Comparison of ENCODE assay signal across 8 mouse cellular contexts in the genomic region with DNA sequence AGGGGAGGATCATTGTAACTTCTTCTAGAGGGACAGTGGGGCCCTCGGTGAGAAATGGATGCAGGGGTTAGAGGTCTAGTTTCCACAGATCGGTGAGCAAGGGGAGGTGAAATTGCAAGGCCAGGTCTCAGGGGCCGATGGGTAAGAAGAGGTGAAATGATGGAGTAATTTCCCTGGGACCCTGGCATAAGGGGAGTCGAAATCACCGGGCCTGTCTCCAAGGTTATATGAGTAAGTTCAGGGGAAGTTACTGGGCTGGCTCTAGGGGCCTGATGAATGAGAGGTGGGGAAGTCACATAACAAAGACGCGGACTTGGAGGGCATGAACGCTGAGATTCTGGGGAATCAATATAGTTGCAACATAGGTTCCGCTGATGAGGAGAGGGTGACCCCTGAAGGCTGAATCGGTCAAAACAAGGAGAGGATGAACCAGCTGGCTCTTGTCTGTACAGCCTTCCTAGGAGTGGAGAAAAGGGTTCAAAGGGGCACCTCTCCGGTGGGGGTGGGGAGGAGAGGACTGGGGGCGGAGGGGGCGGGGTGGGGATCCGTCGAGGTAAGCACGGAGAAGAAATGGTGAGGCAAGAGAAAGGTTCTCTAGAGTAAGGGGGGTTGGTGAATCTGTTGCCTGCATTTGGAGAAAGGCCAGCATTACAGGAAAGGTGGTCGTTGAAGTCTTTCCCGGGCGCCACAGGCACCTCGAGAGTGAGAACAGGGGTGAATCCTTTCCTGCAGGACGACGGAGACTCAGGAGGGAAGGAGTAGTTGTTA. TPM values are rescaled to one million over a fixed set of nuclear protein-coding genes. Genes with fewer than 3 reads are reported as not detected.
A peak's percentile ranks its signal among the peaks of the same experiment; 100 is the strongest.
DNase-seq lines count a peak whose midpoint lies in the region; ATAC-seq and TF ChIP-seq lines count a peak whose summit lies in the region.

No protein-coding gene starts in this region.

- H3K36me3 ChIP-seq in hindbrain, embryonic 14.5 days (replicated peaks; ENCODE audit: control insufficient read depth, insufficient read depth) = no peaks in the 10 kb centered on the region
- H3K36me3 ChIP-seq in liver, adult 2 months (ENCODE audit: control insufficient read depth, insufficient read depth, low read length) = peaks cover 5% of the 10 kb centered on the region
- H3K36me3 ChIP-seq in midbrain, embryonic 16.5 days (ENCODE audit: control insufficient read depth, insufficient read depth, low read length) = no peaks in the 10 kb centered on the region

- WGBS in hindbrain, embryonic 14.5 days = 8% methylated on average over 21 of the region's 22 CpGs
- WGBS in liver, adult 2 months = 4% methylated on average over 22 of the region's 22 CpGs
- 8% methylated on average over 22 of the region's 22 CpGs for WGBS in midbrain, embryonic 16.5 days

- H3K27ac ChIP-seq in bone marrow macrophage, adult 2 months (ENCODE audit: insufficient read depth, low read depth, low read length) = peak overlapping the region; percentile 77
- peak overlapping the region; percentile 90 for H3K27ac ChIP-seq in hindbrain, embryonic 14.5 days
- H3K27ac ChIP-seq in liver, adult 2 months (replicated peaks; ENCODE audit: insufficient read depth, low read depth, low read length) = peak overlapping the region; percentile 94
- peak overlapping the region; percentile 80 for H3K27ac ChIP-seq in midbrain, embryonic 16.5 days (ENCODE audit: low read length)

- peaks cover 5% of the 10 kb centered on the region for H3K4me1 ChIP-seq in bone marrow macrophage, adult 2 months (ENCODE audit: control insufficient read depth, insufficient read depth, low read length)
- peaks cover 13% of the 10 kb centered on the region for H3K4me1 ChIP-seq in hindbrain, embryonic 14.5 days (replicated peaks; ENCODE audit: control insufficient read depth, insufficient read depth, low read length)
- H3K4me1 ChIP-seq in liver, adult 2 months (ENCODE audit: control insufficient read depth, insufficient read depth, low read length) = peaks cover 8% of the 10 kb centered on the region
- H3K4me1 ChIP-seq in midbrain, embryonic 16.5 days (ENCODE audit: control insufficient read depth, insufficient read depth, low read length) = peaks cover 6% of the 10 kb centered on the region

- peak; percentile 36 to 43 for DNase-seq in heart, adult 18-20 months
- no peak for DNase-seq in heart, adult 8-10 months (ENCODE audit: low spot score)
- peak; percentile 38 for DNase-seq in hindbrain, embryonic 14.5 days (ENCODE audit: low spot score)
- peak; percentile 81 for DNase-seq in liver, adult 2 months (ENCODE audit: extremely low read depth, low read depth, low spot score)
- peak; percentile 54 for DNase-seq in thymus, postnatal 0 days (ENCODE audit: low spot score)

- no peak for TF ChIP-seq CTCF in bone marrow macrophage, adult 2 months (IDR thresholded peaks at IDR 0.05; ENCODE audit: low read depth, low read length)
- TF ChIP-seq CTCF in liver, adult 2 months (IDR thresholded peaks at IDR 0.05; ENCODE audit: low read depth, low read length) = peak; percentile 39; the same call in 1 of the 2 replicates

- H3K27me3 ChIP-seq in hindbrain, embryonic 14.5 days (ENCODE audit: control insufficient read depth, insufficient read depth, low read length) = no peaks in the 10 kb centered on the region
- no peaks in the 10 kb centered on the region for H3K27me3 ChIP-seq in liver, adult 2 months (ENCODE audit: control insufficient read depth, insufficient read depth, low read length)
- H3K27me3 ChIP-seq in midbrain, embryonic 16.5 days (ENCODE audit: control insufficient read depth, insufficient read depth, low read depth, low read length) = no peaks in the 10 kb centered on the region

- TF ChIP-seq POLR2A in bone marrow macrophage, adult 2 months (IDR thresholded peaks at IDR 0.05; ENCODE audit: borderline replicate concordance, low read depth, low read length) = no peak
- no peak for TF ChIP-seq POLR2A in liver, adult 2 months (IDR thresholded peaks at IDR 0.05; ENCODE audit: extremely low read depth, insufficient read depth, low read length)

- H3K9ac ChIP-seq in hindbrain, embryonic 14.5 days = peak overlapping the region; percentile 66
- H3K9ac ChIP-seq in liver, adult 2 months (ENCODE audit: low read depth, low read length) = peak overlapping the region; percentile 76
- H3K9ac ChIP-seq in midbrain, embryonic 16.5 days (ENCODE audit: low read depth, low read length) = peak overlapping the region; percentile 40; the same call in 1 of the 2 replicates

- H3K4me3 ChIP-seq in bone marrow macrophage, adult 2 months (ENCODE audit: insufficient read depth, low read length) = peak overlapping the region; percentile 65
- peak overlapping the region; percentile 60 for H3K4me3 ChIP-seq in hindbrain, embryonic 14.5 days (replicated peaks; ENCODE audit: low read length)
- peak overlapping the region; percentile 63 for H3K4me3 ChIP-seq in liver, adult 2 months (ENCODE audit: insufficient read depth, low read depth, low read length)
- H3K4me3 ChIP-seq in midbrain, embryonic 16.5 days (ENCODE audit: low read depth, low read length) = peak overlapping the region; percentile 54

- H3K9me3 ChIP-seq in hindbrain, embryonic 14.5 days (ENCODE audit: control insufficient read depth, low read length) = no peaks in the 10 kb centered on the region
- no peaks in the 10 kb centered on the region for H3K9me3 ChIP-seq in midbrain, embryonic 16.5 days (replicated peaks; ENCODE audit: control insufficient read depth, low read length, poor library complexity, severe bottlenecking)

- peak overlapping the region; percentile 72 for H3K4me2 ChIP-seq in hindbrain, embryonic 14.5 days (replicated peaks)
- H3K4me2 ChIP-seq in midbrain, embryonic 16.5 days (ENCODE audit: low read length) = peak overlapping the region; percentile 62

- ATAC-seq in erythroblast, adult 5-6 weeks (replicated peaks; ENCODE audit: low FRiP score, poor library complexity, severe bottlenecking) = 0 out of 2 replicates have a peak, but pooled peaks have one; percentile 12
- peak; percentile 44 for ATAC-seq in hindbrain, embryonic 14.5 days (ENCODE audit: low FRiP score)
- ATAC-seq in midbrain, embryonic 16.5 days = peak; percentile 58

- no peaks in the 10 kb centered on the region; the same call in 1 of the 2 replicates for H3K79me2 ChIP-seq in liver, adult 2 months (ENCODE audit: control insufficient read depth, insufficient read depth, low read length)

RNA-seq across cellular contexts. Expression of a gene that starts 1.0 kb away (rescaled TPM):
- 10 to 100 TPM; 29.1 to 29.5 TPM for total RNA-seq in heart, adult 18-20 months (2021)
- 10 to 100 TPM; 30.3 to 34.5 (median 32.7) TPM for total RNA-seq in heart, adult 8-10 months (2022)
- polyA plus RNA-seq in bone marrow macrophage, adult 2 months (2012; ENCODE audit: insufficient read depth, insufficient read length, missing spikeins) = 12.4 and 12.8 TPM in 2 replicates
- 2.5 and 2.9 TPM in 2 replicates for total RNA-seq in erythroblast, adult 5-6 weeks (2015; ENCODE audit: low replicate concordance)
- 0.43 and 1.1 TPM in 2 replicates for total RNA-seq in erythroblast, adult 5-6 weeks (2017; ENCODE audit: low replicate concordance)
- 10.4 and 11.5 TPM in 2 replicates for polyA plus RNA-seq in hindbrain, embryonic 14.5 days (2014; fragmentation: Nextera tagmentation; extraction: Ambion mirVana)
- total RNA-seq in liver, adult 2 months (2014; rRNA removed) = 14.5 and 15.0 TPM in 2 replicates
- 8.9 and 11.8 TPM in 2 replicates for polyA plus RNA-seq in liver, adult 2 months (2012; rRNA removed)
- polyA plus RNA-seq in midbrain, embryonic 16.5 days (2015; fragmentation: Nextera tagmentation; extraction: Ambion mirVana) = 9.9 and 11.3 TPM in 2 replicates
- 17.9 and 18.6 TPM in 2 replicates for polyA plus RNA-seq in thymus, postnatal 0 days (2015; fragmentation: Nextera tagmentation; extraction: Ambion mirVana)

RNA-seq across cellular contexts. Expression of a gene that starts 22.2 kb away (rescaled TPM):
- 1,000 to 10,000 TPM; 1,939 to 2,067 TPM for total RNA-seq in heart, adult 18-20 months (2021)
- 1,000 to 10,000 TPM; 1,639 to 1,931 (median 1,745) TPM for total RNA-seq in heart, adult 8-10 months (2022)
- 470 and 523 TPM in 2 replicates for polyA plus RNA-seq in bone marrow macrophage, adult 2 months (2012; ENCODE audit: insufficient read depth, insufficient read length, missing spikeins)
- 197 and 223 TPM in 2 replicates for total RNA-seq in erythroblast, adult 5-6 weeks (2015; ENCODE audit: low replicate concordance)
- total RNA-seq in erythroblast, adult 5-6 weeks (2017; ENCODE audit: low replicate concordance) = 191 and 235 TPM in 2 replicates
- 438 and 513 TPM in 2 replicates for polyA plus RNA-seq in hindbrain, embryonic 14.5 days (2014; fragmentation: Nextera tagmentation; extraction: Ambion mirVana)
- 528 and 609 TPM in 2 replicates for total RNA-seq in liver, adult 2 months (2014; rRNA removed)
- polyA plus RNA-seq in liver, adult 2 months (2012; rRNA removed) = 158 and 193 TPM in 2 replicates
- polyA plus RNA-seq in midbrain, embryonic 16.5 days (2015; fragmentation: Nextera tagmentation; extraction: Ambion mirVana) = 367 and 376 TPM in 2 replicates
- 652 and 689 TPM in 2 replicates for polyA plus RNA-seq in thymus, postnatal 0 days (2015; fragmentation: Nextera tagmentation; extraction: Ambion mirVana)

RNA-seq across cellular contexts. Expression of a gene that starts 22.4 kb away (rescaled TPM):
- 10 to 100 TPM; 25.3 to 26.2 TPM for total RNA-seq in heart, adult 18-20 months (2021)
- total RNA-seq in heart, adult 8-10 months (2022) = 10 to 100 TPM; 24.4 to 26.0 (median 25.7) TPM
- polyA plus RNA-seq in bone marrow macrophage, adult 2 months (2012; ENCODE audit: insufficient read depth, insufficient read length, missing spikeins) = 28.2 and 29.0 TPM in 2 replicates
- total RNA-seq in erythroblast, adult 5-6 weeks (2015; ENCODE audit: low replicate concordance) = 3.5 and 9.0 TPM in 2 replicates
- 1.3 and 3.3 TPM in 2 replicates for total RNA-seq in erythroblast, adult 5-6 weeks (2017; ENCODE audit: low replicate concordance)
- 75.9 and 79.7 TPM in 2 replicates for polyA plus RNA-seq in hindbrain, embryonic 14.5 days (2014; fragmentation: Nextera tagmentation; extraction: Ambion mirVana)
- total RNA-seq in liver, adult 2 months (2014; rRNA removed) = 18.5 and 25.2 TPM in 2 replicates
- polyA plus RNA-seq in liver, adult 2 months (2012; rRNA removed) = 36.5 and 45.8 TPM in 2 replicates
- polyA plus RNA-seq in midbrain, embryonic 16.5 days (2015; fragmentation: Nextera tagmentation; extraction: Ambion mirVana) = 73.7 and 74.6 TPM in 2 replicates
- polyA plus RNA-seq in thymus, postnatal 0 days (2015; fragmentation: Nextera tagmentation; extraction: Ambion mirVana) = 41.6 and 42.1 TPM in 2 replicates

RNA-seq across cellular contexts. Expression of a gene that starts 35.0 kb away (rescaled TPM):
- total RNA-seq in heart, adult 18-20 months (2021) = 1 to 10 TPM in 1 of 2 experiments, not detected in 1; 1.0 TPM
- total RNA-seq in heart, adult 8-10 months (2022) = under 1 TPM in 3 of 4 experiments, not detected in 1; 0.34 to 0.82 (median 0.49) TPM
- not detected in 2 replicates for polyA plus RNA-seq in bone marrow macrophage, adult 2 months (2012; ENCODE audit: insufficient read depth, insufficient read length, missing spikeins)
- total RNA-seq in erythroblast, adult 5-6 weeks (2015; ENCODE audit: low replicate concordance) = 2.1 TPM in 1 of 2 replicates, not detected in the other
- total RNA-seq in erythroblast, adult 5-6 weeks (2017; ENCODE audit: low replicate concordance) = 1.3 TPM in 1 of 2 replicates, not detected in the other
- 18.0 and 18.5 TPM in 2 replicates for polyA plus RNA-seq in hindbrain, embryonic 14.5 days (2014; fragmentation: Nextera tagmentation; extraction: Ambion mirVana)
- total RNA-seq in liver, adult 2 months (2014; rRNA removed) = 55.9 and 71.4 TPM in 2 replicates
- 120 and 125 TPM in 2 replicates for polyA plus RNA-seq in liver, adult 2 months (2012; rRNA removed)
- 25.9 and 27.3 TPM in 2 replicates for polyA plus RNA-seq in midbrain, embryonic 16.5 days (2015; fragmentation: Nextera tagmentation; extraction: Ambion mirVana)
- 3.9 and 4.7 TPM in 2 replicates for polyA plus RNA-seq in thymus, postnatal 0 days (2015; fragmentation: Nextera tagmentation; extraction: Ambion mirVana)
